Mouse (Mus musculus): ENCODE measurements around the gene Trp53bp2. TPM values are rescaled to one million over a fixed set of nuclear protein-coding genes. Genes with fewer than 3 reads are reported as not detected.

Trp53bp2 gene
- polyA plus RNA-seq (2015; fragmentation: Nextera tagmentation; extraction: Ambion mirVana) = 3.1 and 3.8 TPM in 2 replicates

DNA sequence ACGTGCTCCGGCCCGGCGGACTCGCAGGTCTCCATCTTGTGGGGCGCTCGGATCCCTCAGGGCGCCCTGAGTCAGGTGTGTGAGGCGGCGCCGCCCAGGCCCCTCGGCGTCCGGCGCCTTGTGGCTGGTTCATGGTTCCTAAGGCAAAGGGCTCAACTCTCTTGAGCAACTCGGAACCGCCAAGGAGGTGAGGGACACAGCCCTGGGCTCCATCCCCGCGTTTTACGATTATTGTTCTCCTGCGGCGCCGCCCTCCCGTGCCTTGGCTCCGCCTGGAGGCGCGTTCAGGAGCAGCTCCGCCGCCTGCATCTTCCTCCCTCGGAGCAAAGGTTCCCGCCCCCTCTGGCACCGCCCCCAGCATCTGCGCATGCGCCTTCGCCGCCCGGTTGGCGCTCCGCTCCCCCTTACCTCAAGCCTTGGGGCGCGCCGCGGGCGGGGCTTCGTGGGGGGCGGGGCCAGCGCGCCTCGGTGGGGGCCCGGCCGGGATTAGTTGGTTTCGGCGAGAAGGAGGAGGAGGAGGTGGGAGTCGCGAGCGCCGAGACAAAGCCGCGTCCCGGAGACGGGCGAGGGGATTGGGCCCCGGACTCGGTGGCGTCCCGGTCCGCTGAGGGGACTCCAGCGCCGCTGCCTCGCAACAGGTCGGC lies at the start of gene Trp53bp2:
Gene Trp53bp2 (plus strand): TSS at position 489 of the 644 bp plus-strand sequence.
- peak within 1 kb of the TSS; percentile 75 for H3K27ac ChIP-seq
- H3K27me3 ChIP-seq = 0 out of 2 replicates have a peak, but pooled peaks cover 3% of the 10 kb centered on the region
- peak within 1 kb of the TSS; percentile 97 for H3K4me2 ChIP-seq
- no peaks in the 10 kb centered on the region for H3K9me3 ChIP-seq (replicated peaks)
- H3K4me3 ChIP-seq (replicated peaks) = peak within 1 kb of the TSS; percentile 90
- H3K9ac ChIP-seq = peak within 1 kb of the TSS; percentile 89
- under 1% methylated on average over 69 of the region's 71 CpGs for WGBS (ENCODE audit: insufficient replicate concordance)
- H3K36me3 ChIP-seq = no peaks in the 10 kb centered on the region
- DNase-seq (peak; percentile 99), ATAC-seq (ENCODE audit: low read depth) (peak; percentile 97)
- peaks cover 35% of the 10 kb centered on the region for H3K4me1 ChIP-seq (replicated peaks)

GRCm38 (mm10) chr1:182362703-182363102 lies 46.3 kb upstream of the Trp53bp2 start:
- Histone ChIP-seq H3K36me3 (no peaks in the 10 kb centered on the region), H3K9ac (no peak overlapping the region), H3K27me3 (no peaks in the 10 kb centered on the region), H3K9me3 (replicated peaks) (no peaks in the 10 kb centered on the region), H3K4me3 (replicated peaks) (no peak overlapping the region), H3K4me1 (replicated peaks) (peaks cover 5% of the 10 kb centered on the region; the same call in 1 of the 2 replicates), H3K27ac (no peak overlapping the region), H3K4me2 (no peak overlapping the region)
- peak; percentile 70; the same call in 1 of the 2 replicates for ATAC-seq (ENCODE audit: low read depth)
- WGBS (ENCODE audit: insufficient replicate concordance) = 66% methylated on average over 5 of the region's 5 CpGs
- DNase-seq = peak; percentile 15

GRCm38 (mm10) chr1:182363683-182364404 lies 45.1 kb upstream of the Trp53bp2 start:
- no peak overlapping the region for H3K4me2 ChIP-seq
- no peak overlapping the region for H3K27ac ChIP-seq
- peaks cover 5% of the 10 kb centered on the region; the same call in 1 of the 2 replicates for H3K4me1 ChIP-seq (replicated peaks)
- no peak for DNase-seq
- H3K9me3 ChIP-seq (replicated peaks) = no peaks in the 10 kb centered on the region
- no peak overlapping the region for H3K4me3 ChIP-seq (replicated peaks)
- WGBS (ENCODE audit: insufficient replicate concordance) = 41% methylated on average over 12 of the region's 12 CpGs
- H3K36me3 ChIP-seq = no peaks in the 10 kb centered on the region
- no peak overlapping the region for H3K9ac ChIP-seq
- H3K27me3 ChIP-seq = peaks cover 10% of the 10 kb centered on the region; the same call in 1 of the 2 replicates
- ATAC-seq (ENCODE audit: low read depth) = no peak

DNA sequence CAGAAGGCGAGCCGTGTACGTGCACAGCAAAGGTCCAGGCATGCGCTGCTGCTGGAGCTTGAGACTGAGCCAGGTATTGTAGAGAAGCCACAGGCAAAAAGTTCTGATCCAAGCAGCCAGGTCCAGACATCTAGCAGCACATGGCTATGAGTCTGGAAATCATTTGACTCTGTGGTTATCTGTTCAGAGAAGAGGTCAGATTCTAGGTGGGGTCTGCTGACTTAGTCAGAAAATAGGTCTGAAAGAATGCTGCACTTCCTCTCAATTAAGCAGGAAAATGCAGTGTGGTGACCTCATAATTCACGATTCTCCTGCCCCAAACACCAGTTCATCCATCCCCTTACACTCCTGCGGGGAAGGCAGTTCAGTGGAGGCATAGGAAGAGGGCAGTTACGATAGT lies 40.7 kb upstream of the Trp53bp2 start:
- Histone ChIP-seq H3K4me2 (no peak overlapping the region), H3K9ac (no peak overlapping the region), H3K36me3 (no peaks in the 10 kb centered on the region), H3K27me3 (peaks cover 20% of the 10 kb centered on the region), H3K9me3 (replicated peaks) (no peaks in the 10 kb centered on the region), H3K4me3 (replicated peaks) (no peak overlapping the region), H3K27ac (no peak overlapping the region), H3K4me1 (replicated peaks) (no peaks in the 10 kb centered on the region)
- WGBS (ENCODE audit: insufficient replicate concordance) = 69% methylated on average over 7 of the region's 7 CpGs
- DNase-seq (no peak), ATAC-seq (ENCODE audit: low read depth) (no peak)

DNA sequence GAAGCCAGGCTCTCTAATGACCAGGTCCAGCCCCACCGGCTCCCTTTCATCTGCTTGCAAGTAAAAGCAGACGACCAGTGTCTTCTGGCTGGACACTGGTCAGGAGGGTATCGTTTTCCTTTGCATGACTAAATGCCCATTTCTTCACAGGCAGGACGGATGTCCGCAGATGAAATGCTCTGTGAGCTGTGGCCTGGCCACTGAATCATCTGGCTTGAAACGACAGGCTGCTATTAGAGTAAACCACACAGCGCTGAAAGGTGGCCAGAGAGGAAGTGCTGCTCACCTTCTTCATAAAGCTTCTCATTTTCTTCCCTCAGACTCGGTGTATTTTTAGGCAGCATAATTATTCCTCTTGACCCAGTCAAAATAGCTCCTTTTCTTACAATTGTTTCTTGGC lies 40.2 kb upstream of the Trp53bp2 start:
- Histone ChIP-seq H3K4me3 (replicated peaks) (no peak overlapping the region), H3K9ac (no peak overlapping the region), H3K27me3 (peaks cover 21% of the 10 kb centered on the region), H3K4me1 (replicated peaks) (no peaks in the 10 kb centered on the region), H3K36me3 (no peaks in the 10 kb centered on the region), H3K4me2 (no peak overlapping the region), H3K27ac (no peak overlapping the region), H3K9me3 (replicated peaks) (no peaks in the 10 kb centered on the region)
- WGBS (ENCODE audit: insufficient replicate concordance) = 22% methylated on average over 8 of the region's 8 CpGs
- no peak for DNase-seq
- no peak for ATAC-seq (ENCODE audit: low read depth)

- Histone ChIP-seq H3K27me3 (peaks cover 24% of the 10 kb centered on the region), H3K9ac (no peak overlapping the region), H3K4me1 (replicated peaks) (no peaks in the 10 kb centered on the region), H3K4me2 (no peak overlapping the region), H3K36me3 (no peaks in the 10 kb centered on the region), H3K27ac (no peak overlapping the region), H3K4me3 (replicated peaks) (no peak overlapping the region), H3K9me3 (replicated peaks) (no peaks in the 10 kb centered on the region)
- ATAC-seq (ENCODE audit: low read depth) (no peak), DNase-seq (no peak)
- 12% methylated on average over 4 of the region's 4 CpGs for WGBS (ENCODE audit: insufficient replicate concordance)
Observed at GRCm38 (mm10) chr1:182369435-182369834, 39.5 kb upstream of the Trp53bp2 start.

- ATAC-seq (ENCODE audit: low read depth) (no peak), DNase-seq (no peak)
- 42% methylated on average over 8 of the region's 8 CpGs for WGBS (ENCODE audit: insufficient replicate concordance)
- Histone ChIP-seq H3K9me3 (replicated peaks) (no peaks in the 10 kb centered on the region), H3K9ac (no peak overlapping the region), H3K27ac (no peak overlapping the region), H3K4me1 (replicated peaks) (no peaks in the 10 kb centered on the region), H3K27me3 (peaks cover 24% of the 10 kb centered on the region), H3K4me2 (no peak overlapping the region), H3K4me3 (replicated peaks) (no peak overlapping the region), H3K36me3 (no peaks in the 10 kb centered on the region)
Observed at GRCm38 (mm10) chr1:182371891-182372290, 37.1 kb upstream of the Trp53bp2 start.

DNA sequence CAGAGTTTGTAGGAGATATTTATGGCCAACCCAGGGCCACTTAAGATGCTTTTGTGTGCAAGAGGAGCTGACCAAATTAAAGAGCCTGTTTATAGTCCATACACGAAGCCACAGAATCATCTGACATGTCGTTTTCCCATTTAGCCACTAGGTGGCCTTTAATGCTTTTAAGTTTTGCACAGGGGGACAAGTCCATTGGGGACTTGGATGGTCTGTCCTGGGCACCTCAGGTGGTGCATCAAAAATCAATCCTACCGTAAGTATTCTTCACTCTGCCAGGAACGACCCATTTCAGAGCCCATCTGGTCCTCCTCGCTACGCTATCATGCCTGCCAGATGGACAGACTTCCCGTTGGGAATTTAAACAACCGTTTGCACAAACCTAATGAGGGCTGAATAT lies 32.8 kb upstream of the Trp53bp2 start:
- no peak for ATAC-seq (ENCODE audit: low read depth)
- no peak overlapping the region for H3K4me2 ChIP-seq
- H3K27ac ChIP-seq = no peak overlapping the region
- H3K9ac ChIP-seq = no peak overlapping the region
- no peak overlapping the region for H3K4me3 ChIP-seq (replicated peaks)
- WGBS (ENCODE audit: insufficient replicate concordance) = 25% methylated on average over 8 of the region's 8 CpGs
- H3K27me3 ChIP-seq = peaks cover 4% of the 10 kb centered on the region; the same call in 1 of the 2 replicates
- H3K9me3 ChIP-seq (replicated peaks) = no peaks in the 10 kb centered on the region
- no peaks in the 10 kb centered on the region for H3K4me1 ChIP-seq (replicated peaks)
- peak; percentile 4 for DNase-seq
- H3K36me3 ChIP-seq = no peaks in the 10 kb centered on the region

DNA sequence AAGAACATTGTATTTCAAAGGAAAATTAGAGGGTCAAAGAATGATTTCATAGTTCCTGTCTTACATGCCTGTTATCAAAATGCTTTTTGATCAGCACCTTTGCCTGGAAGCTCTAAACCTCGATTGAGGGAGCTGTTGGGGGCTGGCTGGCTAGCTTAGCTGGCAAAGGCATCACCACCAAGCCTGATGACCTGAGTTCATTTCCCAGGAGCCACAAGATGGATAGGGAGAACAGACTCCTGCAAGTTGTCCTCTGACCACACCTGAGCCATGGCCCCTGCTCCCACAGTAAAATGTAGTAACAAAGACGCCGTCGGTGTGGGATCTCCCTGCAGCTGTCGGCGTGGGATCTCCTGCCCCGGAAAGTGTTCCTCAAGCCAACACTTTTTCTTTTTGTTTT lies 32.1 kb upstream of the Trp53bp2 start:
- ATAC-seq (ENCODE audit: low read depth) (no peak), DNase-seq (no peak)
- no peaks in the 10 kb centered on the region for H3K36me3 ChIP-seq
- H3K4me2 ChIP-seq = no peak overlapping the region
- no peak overlapping the region for H3K4me3 ChIP-seq (replicated peaks)
- no peak overlapping the region for H3K27ac ChIP-seq
- no peaks in the 10 kb centered on the region for H3K4me1 ChIP-seq (replicated peaks)
- H3K27me3 ChIP-seq = peaks cover 4% of the 10 kb centered on the region; the same call in 1 of the 2 replicates
- 79% methylated on average over 7 of the region's 7 CpGs for WGBS (ENCODE audit: insufficient replicate concordance)
- no peak overlapping the region for H3K9ac ChIP-seq
- H3K9me3 ChIP-seq (replicated peaks) = no peaks in the 10 kb centered on the region

- Histone ChIP-seq H3K27me3 (peaks cover 4% of the 10 kb centered on the region; the same call in 1 of the 2 replicates), H3K27ac (no peak overlapping the region), H3K9ac (no peak overlapping the region), H3K4me3 (replicated peaks) (no peak overlapping the region), H3K4me2 (no peak overlapping the region), H3K36me3 (no peaks in the 10 kb centered on the region), H3K4me1 (replicated peaks) (no peaks in the 10 kb centered on the region), H3K9me3 (replicated peaks) (no peaks in the 10 kb centered on the region)
- no peak for ATAC-seq (ENCODE audit: low read depth)
- 66% methylated on average over 6 of the region's 6 CpGs for WGBS (ENCODE audit: insufficient replicate concordance)
- DNase-seq = no peak
Observed at GRCm38 (mm10) chr1:182377519-182377918, 31.5 kb upstream of the Trp53bp2 start.

DNA sequence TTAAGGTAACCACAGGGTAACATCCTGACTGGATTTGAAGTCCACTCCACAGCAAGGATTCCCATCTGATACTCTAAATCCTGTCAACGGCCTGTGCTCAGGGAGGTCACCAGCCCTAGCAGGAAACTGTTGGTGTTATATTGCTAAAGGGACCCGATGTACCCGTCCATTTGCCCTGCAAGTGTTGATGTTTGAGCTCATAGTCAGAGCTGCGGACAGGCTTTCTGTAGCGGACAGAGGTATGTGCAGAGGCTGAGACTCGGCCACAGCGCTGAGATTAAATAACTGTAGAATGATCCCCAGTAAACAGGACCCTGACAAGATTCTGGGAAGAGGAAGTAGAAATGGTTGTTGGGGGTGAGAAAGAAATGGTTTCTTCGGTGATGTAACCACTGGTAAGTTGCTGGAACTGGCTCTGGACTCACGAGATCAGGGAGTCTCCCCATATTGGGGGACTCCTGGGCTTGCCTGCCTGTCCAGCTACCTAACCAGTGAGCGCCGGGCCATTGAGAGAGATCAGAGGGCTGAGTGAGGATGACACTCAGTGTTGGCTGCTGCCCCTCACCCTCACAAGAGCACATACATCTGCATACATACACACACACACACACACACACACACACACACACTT lies 30.7 kb upstream of the Trp53bp2 start:
- Histone ChIP-seq H3K4me2 (no peak overlapping the region), H3K9ac (no peak overlapping the region), H3K4me3 (replicated peaks) (no peak overlapping the region), H3K27ac (no peak overlapping the region), H3K27me3 (peaks cover 4% of the 10 kb centered on the region; the same call in 1 of the 2 replicates), H3K36me3 (no peaks in the 10 kb centered on the region), H3K9me3 (replicated peaks) (no peaks in the 10 kb centered on the region), H3K4me1 (replicated peaks) (no peaks in the 10 kb centered on the region)
- DNase-seq (no peak), ATAC-seq (ENCODE audit: low read depth) (no peak)
- WGBS (ENCODE audit: insufficient replicate concordance) = 59% methylated on average over 11 of the region's 11 CpGs

All from liver, embryonic 13.5 days (tissue).